Mouse (Mus musculus) bone marrow macrophage, adult 2 months (primary cell): ENCODE measurements around the gene Plekhn1. TPM values are rescaled to one million over a fixed set of nuclear protein-coding genes. Genes with fewer than 3 reads are reported as not detected.
A peak's percentile ranks its signal among the peaks of the same experiment; 100 is the strongest.

ENCODE experiments used
- H3K27ac ChIP-seq: 2 replicates; pipeline ENCODE4 v1.5.1; 2012; ENCODE audit warnings: low read depth, low read length; ENCODE audit not compliant: insufficient read depth
- H3K4me1 ChIP-seq: 2 replicates; pipeline ENCODE4 v1.6.1; 2012; ENCODE audit warnings: low read length; ENCODE audit not compliant: control insufficient read depth, insufficient read depth
- H3K4me3 ChIP-seq: 2 replicates; pipeline ENCODE4 v1.5.1; 2012; ENCODE audit warnings: mild to moderate bottlenecking, low read length, moderate library complexity; ENCODE audit not compliant: insufficient read depth
- CTCF ChIP-seq: IDR thresholded peaks from 2 replicates; pipeline ENCODE4 v1.5.1; 2012; ENCODE audit warnings: low read depth, mild to moderate bottlenecking, low read length, moderate library complexity
- POLR2A ChIP-seq: IDR thresholded peaks from 2 replicates; pipeline ENCODE4 v1.6.1; 2012; ENCODE audit warnings: mild to moderate bottlenecking, low read depth, low read length, borderline replicate concordance
- polyA plus RNA-seq: library from polyadenylated mRNA; stranded (reverse); fragments of >200 nt; gene quantifications from 2 replicates; pipeline ENCODE4 v1.2.4, GENCODE M21; 2012; ENCODE audit not compliant: missing spikeins, insufficient read depth, insufficient read length

The Plekhn1 gene
- polyA plus RNA-seq, 1 experiment: 41.6 TPM

DNA sequence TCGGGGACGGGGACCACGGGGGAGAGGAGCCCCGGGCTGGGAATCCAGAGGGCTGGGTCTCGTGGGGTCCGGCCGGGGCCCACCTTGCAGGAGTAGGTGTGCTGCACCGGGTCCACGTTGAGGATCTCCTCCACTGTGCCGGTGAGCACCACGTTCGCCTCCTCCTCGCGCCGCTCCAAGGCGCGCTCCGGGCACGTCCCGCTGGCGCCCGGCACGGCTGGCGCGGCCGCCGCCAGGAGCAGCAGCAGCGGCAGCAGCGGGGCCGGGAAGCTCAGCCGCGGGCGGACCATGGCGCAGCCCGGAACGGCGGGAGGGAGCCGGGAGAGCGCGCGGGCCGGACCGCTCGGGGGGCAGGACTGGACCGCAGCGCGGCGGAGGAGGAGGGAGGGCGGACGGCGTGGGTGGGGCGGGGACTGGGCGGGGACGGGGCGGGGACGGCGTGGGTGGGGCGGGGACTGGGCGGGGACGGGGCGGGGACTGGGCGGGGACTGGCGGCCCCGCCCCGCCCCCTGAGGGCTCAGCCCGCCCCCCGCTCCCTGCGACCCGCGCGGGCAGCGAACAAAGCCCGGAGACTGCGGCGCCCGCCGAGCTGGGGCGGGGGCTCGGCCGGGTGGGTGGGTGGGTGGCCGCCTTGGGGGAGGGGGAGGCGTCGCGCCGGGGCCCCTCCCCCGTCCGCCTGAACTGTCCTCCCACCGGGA is 37.4 kb downstream of the Plekhn1 start, which contains the start of gene Agrn:
Gene Agrn (minus strand): TSS at position 358 of the 698 bp plus-strand sequence.
- Histone ChIP-seq H3K27ac (no peak within 1 kb of the TSS), H3K4me3 (peak within 1 kb of the TSS; percentile 88), H3K4me1 (peaks cover 11% of the 10 kb centered on the region)
- TF ChIP-seq CTCF (no peak), POLR2A (no peak)

DNA sequence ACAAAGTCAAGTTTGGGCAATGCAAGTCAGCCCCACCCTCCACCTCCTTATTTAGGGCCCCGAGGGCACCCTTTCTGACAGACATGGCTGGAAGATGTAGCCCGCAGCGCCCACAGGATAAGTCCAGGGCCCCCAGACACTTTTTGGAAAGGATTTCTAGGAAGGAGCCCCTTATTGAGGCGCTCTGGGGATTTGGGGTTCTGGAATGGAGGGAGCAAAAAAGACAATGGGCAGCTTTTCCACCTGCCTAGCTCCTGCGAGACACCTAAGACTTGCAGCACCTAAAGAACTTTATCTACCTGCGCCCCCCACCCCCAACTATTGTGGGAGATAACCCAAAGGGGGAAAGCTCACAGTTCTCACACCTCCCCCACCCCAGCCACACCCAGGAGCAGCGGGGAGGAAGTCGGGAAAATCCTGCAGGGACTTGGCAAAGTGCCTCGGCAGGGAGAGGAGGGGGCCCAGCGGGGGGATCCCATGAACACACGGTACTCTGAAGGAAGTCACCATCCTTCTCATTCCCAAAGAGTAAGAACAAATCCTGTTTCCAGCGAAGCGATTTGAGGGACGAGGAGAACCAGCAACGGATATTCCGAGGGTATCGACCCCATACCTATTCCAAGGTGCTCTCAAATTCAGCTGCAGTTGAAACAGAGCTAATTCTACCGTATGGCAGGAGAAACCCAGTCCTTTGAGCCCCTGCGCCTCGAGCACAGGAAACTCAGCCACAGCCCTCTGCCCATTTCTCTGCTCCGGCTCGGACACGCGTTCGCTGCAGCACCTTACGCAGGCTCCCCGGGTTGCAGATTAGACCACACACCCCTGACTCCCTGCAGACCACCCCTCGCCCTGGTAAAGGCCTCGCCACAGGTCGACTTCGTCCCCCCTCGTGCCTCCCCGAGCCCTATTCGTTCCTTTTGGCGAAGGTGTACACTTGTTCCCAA is 38.5 kb downstream of the Plekhn1 start:
- no peak overlapping the region for H3K27ac ChIP-seq
- peak overlapping the region; percentile 88 for H3K4me3 ChIP-seq
- TF ChIP-seq POLR2A (no peak), CTCF (no peak)
- peaks cover 11% of the 10 kb centered on the region for H3K4me1 ChIP-seq

DNA sequence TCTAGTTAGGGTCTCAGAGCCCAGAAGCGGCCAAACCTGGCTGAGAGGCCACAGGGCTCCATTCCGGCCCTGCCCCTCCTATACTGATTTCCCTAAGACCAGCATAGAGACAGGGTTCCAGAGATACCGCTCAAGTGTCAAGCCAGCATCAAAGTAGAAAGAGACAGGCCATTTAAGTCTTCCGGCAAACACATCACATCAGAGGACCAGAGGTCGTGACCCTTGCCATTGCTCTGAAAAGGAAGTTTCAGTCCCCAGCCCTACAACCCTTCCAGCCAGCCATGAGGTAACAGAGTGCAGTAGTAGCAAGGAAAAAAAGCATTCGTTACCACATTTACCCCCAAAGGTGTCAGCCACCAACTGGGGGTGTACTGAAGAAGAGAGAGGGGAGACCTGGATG is 40.3 kb downstream of the Plekhn1 start:
- Histone ChIP-seq H3K27ac (no peak overlapping the region), H3K4me3 (no peak overlapping the region), H3K4me1 (peaks cover 7% of the 10 kb centered on the region)
- no peak for TF ChIP-seq CTCF
- TF ChIP-seq POLR2A: no peak

DNA sequence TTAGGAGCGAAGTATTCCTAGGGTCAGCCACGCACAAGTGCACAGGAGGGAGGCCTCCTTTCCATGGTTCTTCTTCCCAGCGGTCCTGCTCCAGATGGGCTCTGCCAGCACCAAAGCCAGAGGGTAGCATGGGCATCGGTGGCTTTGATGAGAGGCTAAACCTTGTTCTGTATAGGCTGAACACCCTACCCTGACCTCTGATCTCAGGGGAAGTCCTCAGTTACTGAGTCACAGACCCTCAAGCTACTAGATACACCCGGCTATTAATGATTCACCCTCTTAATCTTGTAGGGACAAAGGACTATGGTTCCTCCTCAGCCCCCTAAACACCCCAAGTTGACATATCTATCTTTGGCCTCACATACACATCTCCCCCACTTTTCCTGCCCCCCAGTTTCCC is 40.8 kb downstream of the Plekhn1 start:
- no peak overlapping the region for H3K4me3 ChIP-seq
- peaks cover 7% of the 10 kb centered on the region for H3K4me1 ChIP-seq
- no peak for TF ChIP-seq CTCF
- TF ChIP-seq POLR2A: no peak

DNA sequence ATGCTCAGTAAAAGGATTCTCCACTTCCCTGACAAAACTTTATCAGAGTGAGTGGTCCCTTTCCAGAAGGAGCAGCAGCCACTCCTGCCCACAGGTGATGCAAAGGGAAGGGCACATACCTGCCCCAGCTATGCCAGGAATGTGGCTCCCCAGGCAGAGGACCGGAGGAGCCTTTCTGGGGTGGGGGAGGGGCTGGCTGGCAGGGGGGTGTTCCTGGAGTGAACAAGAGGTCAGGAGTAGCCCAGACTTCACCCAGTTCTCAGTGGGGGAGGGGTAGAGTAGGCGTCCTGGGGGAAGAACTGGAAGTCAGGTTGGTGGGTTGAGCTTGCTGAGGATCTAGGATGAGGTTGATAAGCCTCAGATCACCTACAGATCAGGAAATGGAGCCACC is 41.5 kb downstream of the Plekhn1 start:
- no peak overlapping the region for H3K27ac ChIP-seq
- H3K4me3 ChIP-seq: no peak overlapping the region
- peaks cover 4% of the 10 kb centered on the region; the same call in 1 of the 2 replicates for H3K4me1 ChIP-seq
- no peak for TF ChIP-seq CTCF
- TF ChIP-seq POLR2A: no peak

More for the DNA sequence above, 40.8 kb downstream of the Plekhn1 start:
- no peak overlapping the region for H3K27ac ChIP-seq

DNA sequence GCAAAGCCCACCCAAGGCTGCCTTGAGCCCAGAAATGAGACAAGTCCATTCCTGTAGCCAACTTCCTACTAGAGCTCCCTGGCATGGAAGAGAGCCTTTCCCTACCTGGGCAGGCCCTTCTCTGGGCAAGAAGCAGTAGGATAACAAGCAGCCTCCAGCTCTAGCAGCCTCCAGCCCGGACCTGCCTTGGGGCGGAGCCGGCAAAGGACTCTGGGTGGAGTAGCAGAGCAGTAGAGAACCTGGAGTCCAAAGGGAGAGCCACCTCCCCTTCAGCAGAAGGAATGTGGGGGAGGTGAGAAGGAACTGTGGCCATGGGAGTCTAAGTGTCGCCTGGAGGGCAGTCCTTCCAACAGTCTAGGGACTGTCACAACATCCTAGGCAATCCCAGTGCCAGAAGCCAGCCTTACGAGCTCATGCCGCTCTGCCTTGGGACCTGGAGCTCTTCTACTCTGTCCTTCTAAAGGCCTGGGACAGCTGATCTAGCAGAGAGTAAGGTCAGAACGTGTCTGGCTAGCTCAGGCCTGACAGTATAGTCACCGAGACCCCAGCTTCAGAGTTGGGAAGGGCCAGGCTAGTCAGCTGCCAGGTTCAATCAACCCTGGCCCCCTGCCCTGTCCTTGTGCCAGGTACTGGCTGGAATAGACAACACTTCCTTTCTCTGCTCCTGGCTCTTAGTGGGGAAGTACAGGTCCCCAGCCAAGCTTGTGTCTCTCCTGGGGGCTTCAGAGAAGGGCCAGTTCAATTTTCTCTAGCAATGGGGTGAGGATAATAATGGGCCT is 42.0 kb downstream of the Plekhn1 start:
- TF ChIP-seq CTCF (no peak), POLR2A (no peak)
- Histone ChIP-seq H3K4me3 (no peak overlapping the region), H3K4me1 (peaks cover 4% of the 10 kb centered on the region; the same call in 1 of the 2 replicates), H3K27ac (no peak overlapping the region)

DNA sequence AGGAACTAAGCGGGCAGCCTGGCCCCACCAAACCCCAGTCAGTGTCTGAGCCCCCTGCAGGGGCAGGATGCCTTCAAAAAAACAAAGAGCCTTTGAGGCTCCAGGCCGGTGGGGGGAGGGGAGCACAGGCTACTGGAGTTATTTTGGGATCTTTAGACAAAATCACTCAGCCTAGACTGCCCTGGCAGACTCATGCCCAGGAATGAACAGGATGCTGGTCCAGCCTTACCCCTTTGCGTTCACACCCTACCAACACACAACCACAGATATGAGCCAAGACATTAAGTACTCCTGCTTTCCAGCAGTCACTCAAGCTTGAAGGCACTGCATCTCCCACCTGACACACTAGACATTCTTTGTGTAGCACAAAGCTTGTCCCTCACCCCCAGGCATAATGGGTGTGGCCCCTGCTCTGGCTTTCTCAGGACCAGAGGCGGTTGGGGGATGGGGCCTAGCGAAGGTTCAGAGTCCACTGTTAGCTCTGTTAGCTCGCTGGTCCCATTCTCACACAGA is 45.8 kb downstream of the Plekhn1 start:
- Histone ChIP-seq H3K27ac (no peak overlapping the region), H3K4me1 (no peaks in the 10 kb centered on the region)
- TF ChIP-seq POLR2A: no peak
- no peak for TF ChIP-seq CTCF

DNA sequence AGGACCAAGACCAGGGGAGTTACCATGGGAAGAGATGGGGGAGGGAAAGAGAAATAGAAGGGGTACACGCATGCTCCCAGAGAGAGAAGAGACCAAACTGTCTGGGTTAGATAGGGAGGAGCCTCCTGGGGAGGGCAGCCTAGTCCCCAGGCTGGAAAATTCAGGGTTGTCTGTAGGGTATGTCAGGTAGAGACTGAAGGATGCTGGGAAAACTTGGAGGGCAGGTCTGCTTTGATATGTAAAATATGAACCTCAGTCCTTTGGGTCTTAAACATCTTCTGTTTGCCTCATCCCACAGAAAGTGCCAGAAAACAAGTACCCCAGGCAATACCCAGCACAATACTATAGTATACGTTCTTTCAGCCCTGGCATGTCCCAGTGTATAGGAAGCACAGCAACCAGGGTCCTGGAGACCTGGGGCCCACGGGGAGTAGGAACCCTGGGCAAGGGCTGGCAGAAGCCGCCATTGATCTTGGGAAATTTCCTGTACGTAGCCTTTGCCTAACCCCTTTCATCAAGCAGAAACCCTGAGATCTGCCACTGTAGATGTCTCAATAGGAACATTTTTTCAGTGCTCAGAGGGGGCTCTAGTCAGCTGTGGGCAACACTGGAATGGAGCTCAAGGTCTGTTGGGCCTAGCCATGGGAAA is 46.4 kb downstream of the Plekhn1 start:
- TF ChIP-seq POLR2A: no peak
- no peak for TF ChIP-seq CTCF
- H3K4me3 ChIP-seq: no peak overlapping the region
- no peaks in the 10 kb centered on the region for H3K4me1 ChIP-seq
- no peak overlapping the region for H3K27ac ChIP-seq

More for the DNA sequence above, 45.8 kb downstream of the Plekhn1 start:
- no peak overlapping the region for H3K4me3 ChIP-seq
